Mouse (Mus musculus) lung, postnatal 10 days (tissue): ENCODE results near the gene Olfr766-ps1.
"Not testable (repeated sequence)": the region's sequence is repeated elsewhere in the genome, so short reads cannot be mapped to it uniquely, and the experiment has no call there.

Experiments used
- DNase-seq: peaks from one replicate; pipeline ENCODE4 v3.0.0; 2021

The Olfr766-ps1 gene

GRCm38 (mm10) chr10:129068877-129069276 is at the start of gene Olfr766-ps1:
TSS of gene Olfr766-ps1 (minus strand) at chr10:129068977.
- no peak for DNase-seq

GRCm38 (mm10) chr10:129117761-129118160 is 49.0 kb upstream of the Olfr766-ps1 start, which contains the start of gene Olfr769:
TSS of gene Olfr769 (minus strand) at chr10:129117861.
- no peak for DNase-seq

- DNase-seq, result no peak
These were observed 46.4 kb upstream of the Olfr766-ps1 start for GRCm38 (mm10) chr10:129115146-129115545.

GRCm38 (mm10) chr10:129101231-129101630 is 32.5 kb upstream of the Olfr766-ps1 start:
- DNase-seq, result no peak

GRCm38 (mm10) chr10:129099275-129099674 is 30.5 kb upstream of the Olfr766-ps1 start, which contains the start of gene Olfr768:
TSS of gene Olfr768 (minus strand) at chr10:129099375.
- no peak for DNase-seq

- DNase-seq, result not testable (repeated sequence)
These were observed 14.0 kb upstream of the Olfr766-ps1 start, which contains the start of gene Olfr767 for GRCm38 (mm10) chr10:129082810-129083209. TSS of gene Olfr767 (minus strand) at chr10:129082910.

- DNase-seq, result not testable (repeated sequence)
These were observed 18.9 kb downstream of the Olfr766-ps1 start, which contains the start of gene Olfr765 for GRCm38 (mm10) chr10:129049898-129050297. TSS of gene Olfr765 (minus strand) at chr10:129049998.

- no peak for DNase-seq
These were observed 29.0 kb downstream of the Olfr766-ps1 start, which contains the start of gene Olfr764-ps1 for GRCm38 (mm10) chr10:129039796-129040195. TSS of gene Olfr764-ps1 (minus strand) at chr10:129039896.

GRCm38 (mm10) chr10:129028343-129028742 is 40.4 kb downstream of the Olfr766-ps1 start:
- DNase-seq, result no peak

GRCm38 (mm10) chr10:129026018-129026662 is 42.6 kb downstream of the Olfr766-ps1 start:
- peak; percentile 4 for DNase-seq

GRCm38 (mm10) chr10:129023319-129023718 is 45.5 kb downstream of the Olfr766-ps1 start:
- no peak for DNase-seq

GRCm38 (mm10) chr10:129014477-129014876 is 54.3 kb downstream of the Olfr766-ps1 start:
- DNase-seq, result no peak
